Mouse (Mus musculus): ENCODE measurements around the gene Olfr1378.

Gene Olfr1378

GRCm38 (mm10) chr11:50966230-50966629 lies at the start of gene Olfr1378:
Gene Olfr1378 (plus strand): TSS chr11:50966530.
- CTCF ChIA-PET, result no interaction called here

GRCm38 (mm10) chr11:50930469-50931014 lies 35.8 kb upstream of the Olfr1378 start:
- ChIA-PET CTCF (interaction anchor here in 3 of 4 experiments (0.6 to 2.8 kb wide), 5 partner anchors 9 to 161 kb away, joined by 3 to 15 read pairs (median 4); partner anchors contain the start of gene Zfp2 (in 1 of the 3)), POLR2A (interaction anchor here in 3 of 4 experiments (0.9 to 4.1 kb wide), 10 partner anchors 9 to 676 kb away, joined by 3 to 48 read pairs (median 5); partner anchors contain the start of genes Zfp2 (in 2 of the 3), BC049762 (in 1 of the 3) and Hnrnpab (in 1 of the 3))

More at GRCm38 (mm10) chr11:50966230-50966629, at the start of gene Olfr1378:
- POLR2A ChIA-PET, result no interaction called here

- CTCF ChIA-PET, result interaction anchor here in 2 of 4 experiments (1.5 to 2.8 kb wide), 3 partner anchors 9 to 15 kb away, joined by 4 to 15 read pairs (median 11); partner anchors contain the start of gene Zfp2 (in 1 of the 2)
- POLR2A ChIA-PET, result interaction anchor here (0.6 to 4.1 kb wide), 12 partner anchors 8 to 756 kb away, joined by 3 to 48 read pairs (median 4); partner anchors contain the start of genes Zfp2 (in 4 of the 4), BC049762 (in 1 of the 4), Hnrnpab (in 1 of the 4) and Mrnip (in 1 of the 4)
Measured at GRCm38 (mm10) chr11:50931021-50931420, 35.3 kb upstream of the Olfr1378 start.

- CTCF ChIA-PET, result interaction anchor here (0.6 to 2.8 kb wide), 6 partner anchors 8 to 174 kb away, joined by 3 to 15 read pairs (median 4); partner anchors contain the start of gene Zfp2 (in 1 of the 4)
- POLR2A ChIA-PET, result interaction anchor here (0.6 to 4.1 kb wide), 11 partner anchors 8 to 757 kb away, joined by 3 to 48 read pairs (median 4); partner anchors contain the start of genes Zfp2 (in 4 of the 4), Hnrnpab (in 1 of the 4), Mrnip (in 1 of the 4) and Phykpl (in 1 of the 4)
Measured at GRCm38 (mm10) chr11:50931451-50931866, 34.9 kb upstream of the Olfr1378 start, which contains the start of gene Zfp354b. Gene Zfp354b (minus strand): TSS chr11:50931633.

GRCm38 (mm10) chr11:50932040-50932439 lies 34.3 kb upstream of the Olfr1378 start:
- CTCF ChIA-PET, result interaction anchor here (0.6 to 2.8 kb wide), 6 partner anchors 8 to 175 kb away, joined by 3 to 15 read pairs (median 4); partner anchors contain the start of gene Zfp2 (in 1 of the 4)
- POLR2A ChIA-PET, result interaction anchor here (0.7 to 4.1 kb wide), 12 partner anchors 7 to 758 kb away, joined by 3 to 48 read pairs (median 4); partner anchors contain the start of genes Zfp2 (in 4 of the 4), Hnrnpab (in 1 of the 4) and Mrnip (in 1 of the 4)

GRCm38 (mm10) chr11:50938435-50938834 lies 27.9 kb upstream of the Olfr1378 start:
- ChIA-PET CTCF (interaction anchor here in 3 of 4 experiments (0.6 to 2.3 kb wide), 7 partner anchors 11 to 479 kb away, joined by 3 to 13 read pairs (median 8); partner anchors contain the start of gene Zfp879 (in 1 of the 3)), POLR2A (interaction anchor here in 2 of 4 experiments (0.6 to 1.1 kb wide), 2 partner anchors 23 to 418 kb away, joined by 3 to 4 read pairs; no protein-coding TSS in a partner anchor)

- CTCF ChIA-PET, result interaction anchor here (0.5 to 2.3 kb wide), 44 partner anchors 9 to 608 kb away, joined by 3 to 13 read pairs (median 4); partner anchors contain the start of genes Zfp354b (in 2 of the 4), Zfp2 (in 1 of the 4) and Zfp879 (in 1 of the 4)
- POLR2A ChIA-PET, result interaction anchor here in 1 of 4 experiments (0.6 to 1.1 kb wide), 3 partner anchors 9 to 93 kb away, joined by 3 to 6 read pairs (median 5); partner anchors contain the start of gene Zfp354b
Measured at GRCm38 (mm10) chr11:50939621-50940366, 26.5 kb upstream of the Olfr1378 start.

GRCm38 (mm10) chr11:50942386-50942785 lies 23.9 kb upstream of the Olfr1378 start:
- POLR2A ChIA-PET, result no interaction called here
- CTCF ChIA-PET, result no interaction called here

GRCm38 (mm10) chr11:50943506-50943905 lies 22.8 kb upstream of the Olfr1378 start, which contains the start of gene 4933414I15Rik:
Gene 4933414I15Rik (minus strand): TSS chr11:50943765.
- POLR2A ChIA-PET, result interaction anchor here in 2 of 4 experiments (0.5 to 0.6 kb wide), 2 partner anchors 90 to 318 kb away, joined by 3 to 9 read pairs; no protein-coding TSS in a partner anchor

GRCm38 (mm10) chr11:50952290-50952689 lies 14.0 kb upstream of the Olfr1378 start:
- ChIA-PET CTCF (interaction anchor here in 3 of 4 experiments (0.6 to 1.6 kb wide), 5 partner anchors 11 to 105 kb away, joined by 3 to 8 read pairs (median 5); no protein-coding TSS in a partner anchor), POLR2A (interaction anchor here in 1 of 4 experiments (0.6 kb wide), 2 partner anchors 24 to 651 kb away, joined by 3 to 4 read pairs; no protein-coding TSS in a partner anchor)

More at GRCm38 (mm10) chr11:50943506-50943905, 22.8 kb upstream of the Olfr1378 start, which contains the start of gene 4933414I15Rik:
- CTCF ChIA-PET, result no interaction called here

GRCm38 (mm10) chr11:50953665-50954064 lies 12.7 kb upstream of the Olfr1378 start, which contains the start of gene Prop1:
Gene Prop1 (minus strand): TSS chr11:50953765.
- CTCF ChIA-PET, result interaction anchor here in 1 of 4 experiments (0.8 kb wide), 1 partner anchor 586 kb away, joined by 3 read pairs; no protein-coding TSS in a partner anchor
- POLR2A ChIA-PET, result no interaction called here

- POLR2A ChIA-PET, result no interaction called here
- CTCF ChIA-PET, result no interaction called here
Measured at GRCm38 (mm10) chr11:50964886-50965285, 1.4 kb upstream of the Olfr1378 start.

GRCm38 (mm10) chr11:50977216-50977615 lies 10.9 kb downstream of the Olfr1378 start:
- ChIA-PET POLR2A (no interaction called here), CTCF (interaction anchor here in 2 of 4 experiments (0.6 to 0.9 kb wide), 4 partner anchors 13 to 537 kb away, joined by 3 to 4 read pairs (median 4); no protein-coding TSS in a partner anchor)

GRCm38 (mm10) chr11:50981667-50982066 lies 15.3 kb downstream of the Olfr1378 start, which contains the start of gene Olfr1377:
Gene Olfr1377 (plus strand): TSS chr11:50981967.
- ChIA-PET POLR2A (no interaction called here), CTCF (interaction anchor here in 1 of 4 experiments (0.8 kb wide), 1 partner anchor 223 kb away, joined by 3 read pairs; no protein-coding TSS in a partner anchor)

GRCm38 (mm10) chr11:51003296-51003695 lies 37.0 kb downstream of the Olfr1378 start, which contains the start of gene Olfr51:
Gene Olfr51 (plus strand): TSS chr11:51003596.
- POLR2A ChIA-PET, result no interaction called here

GRCm38 (mm10) chr11:51011821-51012220 lies 45.5 kb downstream of the Olfr1378 start:
- ChIA-PET POLR2A (no interaction called here), CTCF (no interaction called here)

More at GRCm38 (mm10) chr11:51003296-51003695, 37.0 kb downstream of the Olfr1378 start, which contains the start of gene Olfr51:
- CTCF ChIA-PET, result no interaction called here

- POLR2A ChIA-PET, result no interaction called here
Measured at GRCm38 (mm10) chr11:51013936-51014335, 47.6 kb downstream of the Olfr1378 start, which contains the start of gene Olfr54. Gene Olfr54 (plus strand): TSS chr11:51014236.

GRCm38 (mm10) chr11:51016341-51016740 lies 50.0 kb downstream of the Olfr1378 start:
- CTCF ChIA-PET, result interaction anchor here in 1 of 4 experiments (0.6 kb wide), 1 partner anchor 81 kb away, joined by 7 read pairs; no protein-coding TSS in a partner anchor
- POLR2A ChIA-PET, result interaction anchor here in 1 of 4 experiments (0.6 kb wide), 1 partner anchor 353 kb away, joined by 3 read pairs; no protein-coding TSS in a partner anchor

More at GRCm38 (mm10) chr11:51013936-51014335, 47.6 kb downstream of the Olfr1378 start, which contains the start of gene Olfr54:
- CTCF ChIA-PET, result no interaction called here
